Mouse (Mus musculus) right cerebral cortex, postnatal 36 days (tissue): ENCODE results near the gene Pllp.

Experiments used
- DNase-seq, 2 experiments: peaks; one replicate each; pipeline ENCODE4 v3.0.0; 2022; ENCODE audit warnings: low spot score in 2 of 2, mixed read lengths in 1 of 2

Pllp gene

DNA sequence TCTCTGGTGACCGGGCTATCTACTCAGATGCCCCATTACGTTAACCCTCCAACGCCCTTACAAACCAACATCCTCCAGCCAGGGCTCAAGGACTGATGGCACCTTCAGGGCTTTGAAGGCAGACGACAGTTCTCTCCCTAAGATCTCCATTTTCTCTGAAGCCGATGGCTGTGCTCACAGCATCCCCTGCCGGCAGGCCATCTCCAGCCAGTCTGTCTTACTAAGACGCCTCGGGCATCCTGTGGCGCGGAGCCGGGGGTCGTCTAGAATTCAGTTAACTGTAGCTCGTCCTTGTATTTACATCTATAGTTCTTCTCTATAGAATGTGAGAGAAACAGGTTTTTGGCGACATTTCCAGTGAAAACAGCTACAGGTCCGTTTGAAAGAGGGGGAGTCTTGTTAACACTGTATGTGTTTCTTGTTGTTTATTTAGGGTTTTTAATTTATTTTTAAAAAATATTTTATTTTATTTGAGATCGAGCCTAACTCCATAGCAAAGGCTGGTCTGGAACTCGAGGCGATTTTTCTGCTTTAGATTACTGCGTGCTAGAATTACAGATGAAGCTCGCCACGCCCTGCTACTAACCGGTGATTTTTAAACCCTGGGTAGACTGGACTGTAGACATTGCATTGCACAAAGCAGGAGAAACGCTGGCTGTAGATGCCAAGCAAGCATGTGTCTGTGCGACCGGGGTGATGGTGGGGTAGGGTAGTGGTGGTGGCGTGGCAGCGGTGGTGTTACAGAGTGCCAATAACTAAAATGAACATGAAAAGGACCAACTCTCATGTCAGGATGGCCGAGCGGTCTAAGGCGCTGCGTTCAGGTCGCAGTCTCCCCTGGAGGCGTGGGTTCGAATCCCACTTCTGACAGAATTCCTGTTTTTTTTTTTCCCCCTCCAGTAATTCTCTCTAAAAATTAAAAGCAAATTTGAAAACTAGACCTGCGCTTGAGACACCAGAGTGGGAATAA is 7.1 kb upstream of the Pllp start:
- DNase-seq, result peak; percentile 79 to 80

DNA sequence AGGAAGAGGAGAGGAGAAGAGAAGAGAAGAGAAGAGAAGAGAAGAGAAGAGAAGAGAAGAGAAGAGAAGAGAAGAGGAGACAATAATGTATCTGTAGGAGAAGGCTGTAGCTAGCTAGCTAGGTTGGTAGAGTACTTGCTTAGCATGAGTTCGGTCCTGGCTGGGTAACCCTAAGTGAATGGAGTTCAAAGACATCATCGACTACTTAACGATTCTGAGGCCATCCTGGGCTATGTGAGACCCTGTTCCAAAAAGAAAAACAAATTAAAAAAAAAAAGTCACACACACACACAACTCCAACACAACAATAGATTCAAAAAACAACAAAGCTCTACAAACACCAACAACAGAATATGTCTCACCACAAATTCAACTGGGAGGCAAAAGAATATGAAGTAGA is 6.1 kb upstream of the Pllp start:
- DNase-seq, result no peak

GRCm38 (mm10) chr8:94700421-94700935 is 4.4 kb upstream of the Pllp start:
- no peak for DNase-seq

DNA sequence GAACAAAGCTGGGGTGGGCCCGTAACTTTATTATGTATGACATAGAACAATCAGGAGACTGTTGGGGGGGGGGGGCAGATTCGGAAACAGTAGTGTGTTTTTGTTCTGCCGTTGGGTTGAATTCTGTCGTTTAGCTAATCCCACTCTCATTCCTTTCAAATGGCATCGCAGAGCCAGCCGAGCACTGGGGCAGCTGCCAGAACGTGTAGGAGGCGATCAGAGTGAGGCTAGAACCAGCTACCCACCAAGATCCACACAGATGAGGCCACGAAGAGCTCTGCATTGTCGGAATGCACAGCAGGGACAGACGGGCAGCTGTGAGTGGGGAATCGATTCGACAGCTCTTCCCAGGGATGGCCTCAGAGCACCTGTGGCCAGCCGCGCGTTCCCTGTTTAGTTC is 3.3 kb upstream of the Pllp start:
- no peak for DNase-seq

DNA sequence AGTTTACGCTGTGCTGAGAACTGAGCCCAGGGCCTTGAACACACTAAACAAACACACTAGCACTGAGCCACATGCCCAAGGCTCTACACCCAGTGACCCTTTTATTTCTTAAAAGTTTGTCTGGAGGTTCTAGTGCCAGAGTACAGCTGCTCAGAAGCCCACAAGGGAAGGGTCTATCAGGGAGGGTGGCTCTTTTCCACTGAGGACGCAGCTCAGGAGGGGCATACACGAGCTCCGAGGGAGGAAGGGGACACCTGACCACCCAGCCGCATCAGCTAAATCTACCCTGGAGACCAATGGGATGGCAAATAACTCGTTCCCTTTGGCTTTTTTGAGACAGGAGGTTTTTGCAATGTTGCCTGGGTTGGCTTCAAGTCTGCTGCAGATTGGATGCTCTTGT is 1.9 kb upstream of the Pllp start:
- no peak for DNase-seq

DNA sequence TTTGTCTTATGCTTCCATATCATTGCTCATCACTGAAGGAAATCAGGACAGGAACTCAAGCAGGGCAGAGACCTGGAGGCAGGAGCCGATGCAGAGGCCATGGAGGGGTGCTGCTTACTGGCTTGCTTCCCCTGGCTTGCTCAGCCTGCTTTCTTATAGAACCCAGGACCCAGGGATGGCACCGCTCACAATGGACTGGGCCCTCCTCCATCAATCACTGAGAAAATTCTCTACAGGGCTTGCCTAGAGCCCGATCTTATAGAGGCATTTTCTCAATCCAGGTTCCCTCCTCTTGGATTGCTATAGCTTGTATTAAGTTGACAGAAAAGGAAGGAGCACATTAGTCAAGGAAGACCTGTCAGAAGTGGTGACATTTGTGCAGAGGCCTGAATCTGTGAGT is 488 bp upstream of the Pllp start:
- DNase-seq, result no peak

GRCm38 (mm10) chr8:94695341-94695993 is 611 bp downstream of the Pllp start:
- no peak for DNase-seq

- DNase-seq, result no peak
Measured at GRCm38 (mm10) chr8:94694701-94695100, 1.4 kb downstream of the Pllp start.

- no peak for DNase-seq
Measured at GRCm38 (mm10) chr8:94685953-94686352, 10.1 kb downstream of the Pllp start.

DNA sequence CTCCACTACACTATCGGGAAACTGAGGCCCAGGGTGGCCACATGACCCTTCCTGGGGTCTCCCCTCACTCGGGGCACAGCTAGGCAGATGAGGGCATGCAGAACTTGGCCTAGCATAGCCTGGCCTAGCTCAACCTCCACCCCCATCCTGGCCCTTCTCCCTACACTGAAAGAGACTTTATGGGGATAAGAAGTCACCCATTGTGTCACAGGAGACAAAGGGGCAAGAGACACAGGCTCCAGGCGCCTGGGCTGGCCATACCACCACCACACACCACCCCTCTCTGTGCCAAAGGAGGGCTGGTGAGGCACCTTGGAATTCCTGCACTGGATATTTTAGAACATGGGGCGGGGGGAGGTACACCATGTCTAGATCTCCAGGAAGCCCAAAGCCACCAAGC is 11.8 kb downstream of the Pllp start:
- no peak for DNase-seq

DNA sequence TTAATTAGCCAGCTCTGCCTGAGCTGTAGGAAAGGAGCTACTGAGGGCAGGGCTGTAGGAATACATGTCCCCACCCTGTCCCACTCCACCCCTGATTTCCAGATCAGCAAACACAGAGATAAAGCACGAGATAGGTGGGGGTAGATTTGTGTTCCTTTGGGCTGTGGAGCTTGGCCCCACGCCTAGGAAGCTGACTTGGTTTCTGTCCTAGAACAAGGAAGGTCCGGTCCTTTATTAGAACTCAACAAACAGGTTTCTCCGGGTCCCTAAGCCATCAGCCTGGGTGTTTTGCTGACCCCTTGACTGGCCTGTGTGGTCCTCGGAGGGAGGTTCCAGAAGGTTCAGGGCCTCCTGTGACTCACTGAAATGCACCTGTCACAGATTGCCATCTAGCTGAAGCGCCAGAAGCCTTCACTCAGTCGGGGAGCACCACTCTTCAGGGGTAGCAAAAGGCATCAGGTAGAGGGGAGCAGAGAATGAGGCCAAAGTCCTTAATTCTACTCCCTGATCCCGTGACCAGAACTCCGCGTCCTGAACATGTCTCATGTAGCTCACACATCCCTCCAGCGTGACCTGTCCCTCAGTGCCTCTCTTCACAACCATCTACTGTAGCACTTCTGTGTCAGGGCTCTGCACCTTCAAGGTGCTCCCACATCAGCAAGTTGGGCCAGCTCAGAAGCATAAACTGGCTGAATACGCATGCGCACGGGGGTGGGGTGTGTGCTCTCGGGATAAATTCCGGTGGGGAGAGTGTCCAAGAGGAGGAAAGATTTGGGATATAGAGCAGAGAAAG is 13.2 kb downstream of the Pllp start:
- no peak for DNase-seq

DNA sequence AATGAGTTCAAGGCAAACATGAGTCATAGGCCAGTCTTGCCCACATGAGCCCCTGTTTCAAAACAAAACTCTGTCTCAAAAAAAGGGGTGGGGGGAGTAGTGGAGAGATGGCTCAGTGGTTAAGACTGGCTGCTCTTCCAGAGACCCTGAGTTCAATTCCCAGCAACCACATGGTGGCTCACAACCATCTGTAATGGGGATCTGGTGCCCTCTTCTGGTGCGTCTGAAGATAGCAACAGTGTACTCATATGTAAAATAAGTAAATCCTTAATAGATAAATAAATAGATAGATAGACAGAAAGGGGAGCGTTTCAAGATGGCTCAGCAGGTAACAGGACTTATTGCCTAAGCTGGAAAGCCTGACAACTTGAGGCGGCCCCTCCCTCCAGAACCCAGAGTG is 15.7 kb downstream of the Pllp start:
- DNase-seq, result no peak

DNA sequence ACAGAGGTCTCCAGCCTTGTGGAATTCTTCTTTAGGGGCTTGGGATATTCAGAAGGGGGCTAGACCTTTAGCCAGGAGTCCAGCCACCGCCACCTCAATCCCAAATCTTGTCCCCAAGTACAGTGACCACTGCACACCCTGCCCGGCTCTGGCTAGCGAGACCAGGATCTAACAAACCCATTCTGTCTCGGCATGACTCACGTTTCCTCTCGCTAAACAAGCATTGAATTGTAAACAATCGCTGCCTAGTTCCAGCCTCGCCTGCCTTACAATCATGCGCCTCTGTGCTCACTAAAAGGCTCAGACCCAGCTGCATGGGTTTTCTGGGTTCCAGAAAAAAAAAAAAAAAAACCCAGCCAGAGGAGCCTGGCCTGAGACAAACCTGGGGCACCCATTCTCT is 17.5 kb downstream of the Pllp start:
- peak in 1 of 2 experiments; percentile 36 for DNase-seq

DNA sequence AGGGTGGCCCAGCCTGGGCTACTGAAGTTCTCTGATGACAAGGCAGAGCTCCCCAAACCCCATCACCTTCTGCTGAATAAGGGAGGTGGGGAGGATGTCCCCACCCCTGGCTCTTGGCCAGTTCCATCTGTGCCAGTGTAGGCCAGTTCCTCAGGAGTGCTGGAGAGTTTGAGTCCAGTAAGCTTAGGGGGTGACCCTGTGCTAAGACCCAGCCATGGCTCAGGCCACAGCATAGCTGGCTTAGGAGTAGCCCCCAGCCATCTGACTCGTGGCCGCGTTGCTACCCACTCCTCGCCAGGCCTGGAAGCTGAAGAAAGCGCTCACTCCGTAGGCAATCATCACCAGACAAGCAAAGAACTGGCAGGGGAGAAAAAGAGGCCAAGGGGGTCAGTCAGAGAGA is 20.2 kb downstream of the Pllp start:
- no peak for DNase-seq

DNA sequence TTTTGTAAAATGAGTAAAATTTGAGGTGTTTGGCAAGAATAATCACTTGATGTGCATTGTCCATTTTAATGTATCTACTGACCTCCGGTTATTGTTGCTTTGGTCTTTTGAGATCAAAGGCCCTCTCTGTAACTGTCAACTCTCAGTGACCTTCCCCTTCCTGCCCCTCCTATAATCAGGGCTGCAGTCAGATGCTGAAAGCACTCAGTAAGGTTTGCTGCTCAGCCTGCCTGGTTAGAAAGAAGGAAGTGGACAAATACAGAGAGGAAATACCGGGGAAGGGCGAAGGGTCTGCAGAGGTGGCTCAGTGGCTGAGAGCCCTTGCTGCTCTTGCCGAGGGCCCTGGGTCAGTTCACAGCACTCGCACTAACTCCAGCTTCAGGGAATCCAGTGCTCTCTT is 21.7 kb downstream of the Pllp start:
- DNase-seq, result no peak

GRCm38 (mm10) chr8:94666456-94667308 is 29.4 kb downstream of the Pllp start, which contains the start of gene Arl2bp:
Arl2bp (plus strand) TSS chr8:94666600.
- DNase-seq, result peak; percentile 92

DNA sequence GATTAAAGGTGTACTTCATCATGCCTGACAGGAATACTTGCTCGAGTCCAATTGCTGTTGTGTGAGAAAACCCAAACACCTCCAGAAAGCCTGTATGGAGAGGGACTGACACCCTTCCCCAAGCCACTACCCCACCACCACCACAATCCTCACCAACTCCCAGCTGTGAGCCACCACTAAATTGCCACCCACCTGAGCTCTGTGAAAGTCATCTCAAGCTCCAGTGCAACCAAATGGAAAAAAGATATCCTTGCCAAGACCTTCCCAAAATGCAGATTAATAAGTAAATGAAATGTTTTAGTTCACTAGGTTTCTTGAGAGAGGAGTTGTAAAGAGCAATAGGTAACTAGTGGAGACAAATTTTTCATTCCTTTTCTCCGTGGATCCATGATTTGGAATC is 31.4 kb downstream of the Pllp start:
- DNase-seq, result no peak

- no peak for DNase-seq
Measured at GRCm38 (mm10) chr8:94660418-94660817, 35.7 kb downstream of the Pllp start.

- DNase-seq, result no peak
Measured at GRCm38 (mm10) chr8:94658031-94658430, 38.0 kb downstream of the Pllp start.

DNA sequence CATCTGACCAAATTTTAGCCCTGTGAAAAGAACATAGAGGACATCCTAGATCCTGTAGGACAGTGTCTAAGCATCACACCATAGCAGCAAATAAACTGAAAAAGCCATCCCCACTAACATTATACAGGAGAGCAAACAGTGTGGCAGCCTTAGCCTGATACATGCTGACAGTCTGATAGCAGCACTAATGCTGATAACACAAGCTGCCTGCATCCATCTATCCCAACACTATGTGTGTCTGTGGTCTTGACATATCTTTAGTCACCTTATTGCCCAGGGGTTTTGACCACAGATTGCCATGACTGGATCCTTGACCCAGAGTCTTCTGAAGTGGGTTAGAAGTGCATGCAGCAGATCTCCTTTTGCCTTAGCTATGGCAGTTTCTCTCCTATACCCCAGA is 41.1 kb downstream of the Pllp start:
- no peak for DNase-seq

GRCm38 (mm10) chr8:94652951-94653350 is 43.1 kb downstream of the Pllp start:
- no peak for DNase-seq
